Mouse (Mus musculus) kidney, adult 2 months (tissue): Measurements from ENCODE around the gene Ube2o.

ENCODE experiments used
- CTCF ChIP-seq: fragments of 200-500 bp; conservative IDR thresholded peaks from 2 replicates; pipeline ENCODE4 v1.5.1; 2011; ENCODE audit warnings: low read depth, mild to moderate bottlenecking, control low read depth, low read length, moderate library complexity, mixed read lengths; ENCODE audit not compliant: insufficient read depth, insufficient read length
- POLR2A ChIP-seq: fragments of 200-500 bp; IDR thresholded peaks from one replicate; pipeline ENCODE4 v1.6.1; 2011; ENCODE audit warnings: low read depth, low read length, control low read depth

- TF ChIP-seq CTCF (no peak), POLR2A (no peak)
These were observed 1.1 kb downstream of the Ube2o start for GRCm38 (mm10) chr11:116580031-116580652.
